Mouse (Mus musculus) layer of hippocampus, adult 8-10 months (tissue): ENCODE data around the gene Nadk. TPM values are rescaled to one million over a fixed set of nuclear protein-coding genes. Genes with fewer than 3 reads are reported as not detected.

ENCODE experiments used
- DNase-seq, 2 experiments: peaks; one replicate each; pipeline ENCODE4 v3.0.0; 2022; ENCODE audit warnings: low spot score in 2 of 2
- total RNA-seq, 4 experiments: library from RNA; stranded (reverse); gene quantifications; 2 replicates each; pipeline ENCODE4 v1.2.4; 2022

Nadk gene
- total RNA-seq, result 10 to 100 TPM; 52.2 to 69.2 (median 59.6) TPM

DNA sequence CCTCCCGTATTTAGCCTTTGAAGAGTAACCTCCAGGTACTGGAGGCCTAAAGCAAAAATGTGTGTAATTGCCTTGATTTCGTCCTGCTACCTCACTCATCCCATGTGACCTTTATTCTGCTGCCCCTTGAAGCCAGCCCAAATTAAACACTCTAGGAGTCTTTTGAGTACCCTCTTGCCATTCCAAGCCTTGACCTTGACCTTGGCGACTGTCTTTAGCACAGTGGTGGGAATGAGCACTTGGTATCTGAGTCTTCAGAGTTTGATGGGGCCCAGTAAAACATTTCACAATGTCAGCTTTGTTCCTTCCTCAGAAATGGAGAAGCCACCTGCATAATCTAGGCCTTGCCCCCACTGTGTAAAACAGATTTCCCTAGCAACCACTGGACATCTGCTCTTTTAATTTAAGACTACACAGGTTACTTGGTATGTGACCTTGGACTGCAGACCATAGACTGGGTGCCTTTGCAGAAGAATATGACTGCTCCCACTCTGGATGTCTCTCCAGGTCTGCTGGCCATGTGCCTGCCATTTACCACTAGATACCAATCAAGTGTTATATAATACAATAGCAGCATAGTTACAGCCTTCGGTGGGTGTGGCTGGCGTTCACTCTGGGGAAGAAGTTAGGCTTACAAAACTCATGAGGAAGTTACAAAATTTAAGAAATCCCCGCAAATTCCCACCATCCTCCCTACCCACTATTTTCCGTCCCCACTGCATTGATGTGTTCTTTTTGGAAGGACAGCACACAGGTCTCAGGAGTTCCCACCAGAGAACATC, at the start of gene Nadk:
Nadk (plus strand) TSS at position 718 of the 782 bp plus-strand sequence.
- DNase-seq, result no peak

GRCm38 (mm10) chr4:155514810-155515209, 47.4 kb upstream of the Nadk start:
- DNase-seq, result no peak

GRCm38 (mm10) chr4:155517948-155518517, 44.1 kb upstream of the Nadk start:
- no peak for DNase-seq

GRCm38 (mm10) chr4:155522327-155522726, 39.9 kb upstream of the Nadk start:
- no peak for DNase-seq

DNA sequence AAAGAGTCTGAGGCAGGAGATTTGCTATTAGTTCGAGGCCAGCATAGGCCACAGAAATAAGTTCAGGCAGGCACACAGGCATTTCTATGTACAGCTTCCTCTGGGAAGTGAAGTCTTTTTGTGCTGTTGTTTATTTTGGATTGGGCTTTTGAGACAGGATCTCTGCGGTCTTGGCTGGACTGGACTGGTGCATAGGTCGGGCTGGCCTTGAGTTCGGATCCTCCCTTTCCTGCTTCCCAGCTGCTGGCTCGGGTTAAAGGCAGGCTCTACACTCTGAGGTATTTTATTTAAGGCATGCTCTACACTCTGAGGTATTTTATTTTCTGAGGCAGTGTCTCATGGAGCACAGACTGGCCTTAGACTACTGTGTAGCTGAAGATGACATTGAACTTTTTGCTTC, 36.4 kb upstream of the Nadk start:
- DNase-seq, result no peak

DNA sequence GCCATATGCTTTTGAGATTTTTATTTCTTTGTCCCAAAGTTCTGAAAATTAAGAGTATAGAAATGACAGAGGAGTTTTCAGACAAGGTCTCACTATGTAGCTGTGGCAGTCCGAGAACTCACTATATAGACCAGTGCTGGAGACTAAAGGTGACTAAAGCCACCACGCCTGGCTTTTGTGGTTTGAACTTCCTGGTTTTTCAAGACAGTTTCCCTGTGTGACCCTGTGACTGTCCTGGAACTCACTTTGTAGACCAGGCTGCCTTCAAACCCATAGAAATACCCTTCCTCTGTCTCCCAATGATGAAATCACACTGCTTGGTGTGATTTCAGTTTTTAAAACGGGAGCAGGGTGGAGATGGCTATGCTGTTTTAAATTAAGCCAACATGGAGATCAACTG, 32.9 kb upstream of the Nadk start:
- no peak for DNase-seq

GRCm38 (mm10) chr4:155549993-155550392, 12.2 kb upstream of the Nadk start:
- no peak for DNase-seq

- no peak for DNase-seq
These were observed 11.7 kb upstream of the Nadk start for GRCm38 (mm10) chr4:155550446-155550845.

DNA sequence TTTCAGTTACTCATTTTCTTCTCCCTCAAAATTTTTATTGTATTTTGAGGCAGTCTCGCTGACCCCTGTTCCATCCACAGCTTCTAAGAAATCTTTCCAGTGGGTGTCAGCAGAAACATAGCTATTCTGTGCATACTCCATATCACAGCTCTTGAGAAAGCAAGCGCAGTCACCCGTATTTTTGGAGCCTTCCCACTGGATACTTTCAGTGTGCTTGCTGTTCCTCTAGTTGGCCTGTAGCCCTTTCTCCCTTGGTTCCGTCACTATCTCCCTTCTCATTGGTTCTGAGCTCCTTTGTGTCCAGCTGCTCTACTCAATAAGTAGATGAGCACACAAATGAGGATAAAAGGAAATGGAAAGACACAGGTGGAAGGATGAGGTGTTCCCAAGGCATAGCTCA, 11.1 kb upstream of the Nadk start:
- DNase-seq, result no peak

DNA sequence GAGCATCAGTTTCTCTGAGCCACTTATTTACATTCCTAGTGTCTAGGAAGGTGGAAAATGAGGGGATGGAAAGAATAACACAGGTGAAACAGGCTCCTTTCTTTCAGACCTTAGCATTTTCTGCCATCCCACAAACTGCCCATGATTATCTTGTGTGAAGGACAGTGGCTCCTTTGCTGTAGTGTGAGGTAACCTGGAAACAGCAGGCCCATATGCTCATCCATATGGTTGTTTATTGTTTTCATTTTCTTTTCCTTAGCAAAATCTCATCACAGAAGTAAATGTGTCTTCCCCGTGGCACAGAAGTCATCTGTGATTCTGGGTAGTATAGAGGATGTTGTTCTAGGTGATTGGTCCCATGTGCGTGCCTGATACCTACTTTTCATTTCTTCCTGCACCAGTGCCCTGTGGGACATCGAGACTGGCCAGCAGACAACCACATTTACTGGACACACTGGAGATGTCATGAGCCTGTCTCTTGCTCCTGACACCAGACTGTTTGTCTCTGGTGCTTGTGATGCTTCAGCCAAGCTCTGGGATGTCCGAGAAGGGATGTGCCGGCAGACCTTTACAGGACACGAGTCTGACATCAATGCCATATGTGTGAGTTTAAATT, 9.2 kb upstream of the Nadk start:
- no peak for DNase-seq

- no peak for DNase-seq
These were observed 7.3 kb upstream of the Nadk start for GRCm38 (mm10) chr4:155554880-155555279.

DNA sequence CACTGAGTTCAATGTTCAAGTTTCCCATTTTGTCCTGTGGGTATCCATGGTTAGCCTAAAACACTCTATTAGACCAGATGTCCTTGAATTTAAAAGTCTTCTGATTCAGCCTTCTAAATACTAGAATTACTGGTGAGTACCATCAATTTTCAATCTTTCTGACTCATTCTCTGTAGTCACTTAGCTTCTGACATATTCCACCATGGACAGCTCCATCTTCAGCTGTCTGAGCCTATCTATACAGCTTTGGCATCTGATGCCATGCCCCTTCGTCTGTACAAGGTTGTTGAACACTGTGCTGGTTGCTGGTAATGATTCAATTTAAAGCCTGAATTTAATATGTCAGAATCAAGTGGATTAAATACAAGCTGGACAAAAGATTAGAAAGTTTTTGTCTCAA, 6.7 kb upstream of the Nadk start:
- no peak for DNase-seq

DNA sequence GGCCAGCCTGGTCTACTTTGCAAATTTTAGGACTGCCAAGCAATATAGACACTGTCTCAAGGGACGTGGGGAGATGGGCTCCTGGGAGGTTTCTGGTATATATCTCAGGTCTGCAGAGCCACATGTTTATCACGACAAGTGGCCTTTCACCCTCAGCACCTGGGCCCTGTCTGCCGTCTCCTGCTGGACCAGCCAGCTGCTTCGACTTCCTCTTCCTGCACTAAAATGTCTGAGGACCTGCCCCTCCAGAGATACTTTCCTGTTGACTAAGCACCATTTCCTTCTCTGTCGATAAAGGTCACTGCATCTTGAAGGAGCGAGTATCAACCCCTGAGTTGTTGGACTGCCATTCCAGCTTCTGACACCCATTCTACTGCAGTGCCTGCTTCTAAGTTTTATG, 2.7 kb upstream of the Nadk start:
- no peak for DNase-seq

- DNase-seq, result no peak
These were observed 1.2 kb upstream of the Nadk start for GRCm38 (mm10) chr4:155560932-155561331.

DNA sequence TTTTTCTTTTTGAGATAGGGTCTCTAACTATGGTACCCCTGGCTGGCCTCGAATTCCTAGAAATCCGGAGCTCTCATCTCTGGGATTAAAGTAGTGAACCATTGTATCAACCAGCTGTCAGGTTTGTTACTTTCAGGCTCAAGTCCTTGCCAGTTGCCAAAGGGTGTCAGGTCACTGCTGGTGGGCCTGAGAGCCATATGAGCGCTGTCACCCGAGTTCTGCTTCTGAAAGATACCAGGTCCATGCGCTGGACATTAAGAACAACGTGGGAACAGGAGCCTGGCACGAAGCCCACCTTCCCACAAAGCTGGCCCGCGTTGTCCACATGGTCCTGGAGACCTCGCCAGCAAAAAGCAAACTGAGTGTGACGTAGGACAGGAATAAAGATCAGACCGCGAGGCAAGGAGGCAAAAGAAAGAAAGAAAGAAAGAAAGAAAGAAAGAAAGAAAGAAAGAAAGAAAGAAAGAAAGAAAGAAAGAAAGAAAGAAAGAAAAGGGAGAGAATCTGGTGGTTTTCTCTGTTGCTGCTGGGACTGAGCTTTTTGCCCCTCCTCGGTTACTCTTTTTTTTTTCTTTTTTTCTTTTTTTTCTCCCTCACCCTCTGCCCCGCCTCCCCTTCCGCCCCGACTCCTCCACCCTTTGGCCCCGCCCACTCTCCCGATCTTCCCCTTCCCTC, 684 bp downstream of the Nadk start:
- peak in 1 of 2 experiments; percentile 36 for DNase-seq

DNA sequence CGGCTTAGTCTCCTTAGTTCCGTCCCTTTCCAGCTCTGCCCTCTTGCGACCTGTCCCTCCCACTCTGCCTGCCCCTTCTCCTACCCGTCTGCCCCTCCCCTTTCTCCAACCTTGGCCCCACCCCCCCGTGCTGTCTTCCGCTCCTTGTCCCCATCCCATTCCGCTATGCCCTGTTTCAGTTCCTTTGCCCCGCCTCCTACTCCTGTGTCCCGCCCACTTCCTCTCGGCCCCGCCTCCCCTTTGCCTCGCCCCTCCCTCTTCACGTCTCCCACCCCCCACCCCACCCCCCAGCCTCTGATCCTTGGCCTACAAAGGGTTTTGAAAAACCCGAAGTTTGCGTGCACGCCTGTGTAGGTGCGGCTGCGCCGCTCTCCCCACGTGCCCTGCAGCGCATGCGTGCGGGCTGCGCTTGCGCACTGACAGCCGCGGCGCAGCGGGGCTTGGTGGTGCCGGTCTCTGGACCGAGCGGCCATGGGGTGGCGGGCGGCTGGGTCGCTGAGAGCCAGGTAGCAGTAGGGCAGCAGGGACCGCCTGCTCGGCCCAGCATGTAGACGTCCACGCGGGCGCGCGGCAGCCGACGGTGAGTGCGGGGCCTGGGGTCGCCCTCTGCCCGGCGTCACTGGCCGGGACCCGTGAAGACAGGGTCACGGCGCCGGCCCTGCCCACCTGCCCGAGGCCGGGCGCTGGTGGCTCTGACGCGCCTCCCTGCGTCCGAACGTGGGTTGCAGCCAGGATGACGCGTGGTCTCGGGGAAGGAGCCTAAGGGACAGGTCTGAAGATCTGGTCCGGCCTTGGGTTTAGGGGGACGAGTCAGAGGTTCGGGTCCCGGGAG, 1.4 kb downstream of the Nadk start:
- peak; percentile 90 to 92 for DNase-seq

DNA sequence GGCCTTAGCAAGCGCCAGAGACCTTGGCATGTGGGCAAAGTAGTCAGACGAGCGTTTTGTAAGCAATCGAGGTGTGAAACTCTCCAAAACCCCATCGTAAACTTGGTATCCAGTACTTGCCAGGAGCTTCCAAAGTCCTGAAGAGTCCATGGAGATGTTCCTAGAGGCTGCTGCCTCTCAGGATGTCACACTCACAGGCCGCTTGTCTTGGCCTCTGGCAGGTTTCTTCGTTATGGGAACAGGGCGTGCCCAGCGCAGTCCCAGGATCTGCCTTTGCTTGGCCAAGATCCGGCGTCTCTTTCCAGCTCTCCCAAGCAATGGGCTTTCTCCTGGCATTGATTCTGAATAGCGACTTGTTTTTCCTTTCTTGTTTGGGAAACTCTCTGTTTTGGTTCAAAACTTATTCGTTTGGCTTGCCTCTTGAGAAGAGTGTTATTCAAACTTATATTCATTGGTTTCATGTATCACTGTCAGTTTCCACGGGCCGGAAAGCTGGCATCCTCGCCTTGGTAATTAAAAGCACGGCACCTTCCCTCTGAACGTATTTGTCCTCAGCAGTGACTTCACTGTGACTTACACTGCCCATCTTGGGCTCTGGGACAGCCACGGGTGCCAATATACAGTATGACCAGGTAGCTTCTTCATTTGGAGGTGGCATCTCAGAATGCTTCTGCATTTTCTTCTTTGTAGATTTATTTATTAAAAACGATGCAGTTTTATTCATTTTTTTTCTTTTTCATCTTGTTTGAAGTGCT, 2.3 kb downstream of the Nadk start:
- no peak for DNase-seq

GRCm38 (mm10) chr4:155566555-155566954, 4.4 kb downstream of the Nadk start:
- DNase-seq, result no peak

- DNase-seq, result no peak
These were observed 6.0 kb downstream of the Nadk start for GRCm38 (mm10) chr4:155568170-155568569.

- DNase-seq, result no peak
These were observed 6.6 kb downstream of the Nadk start for GRCm38 (mm10) chr4:155568632-155569370.
